Mouse (Mus musculus): ENCODE results near the gene Gm49337.

DNA sequence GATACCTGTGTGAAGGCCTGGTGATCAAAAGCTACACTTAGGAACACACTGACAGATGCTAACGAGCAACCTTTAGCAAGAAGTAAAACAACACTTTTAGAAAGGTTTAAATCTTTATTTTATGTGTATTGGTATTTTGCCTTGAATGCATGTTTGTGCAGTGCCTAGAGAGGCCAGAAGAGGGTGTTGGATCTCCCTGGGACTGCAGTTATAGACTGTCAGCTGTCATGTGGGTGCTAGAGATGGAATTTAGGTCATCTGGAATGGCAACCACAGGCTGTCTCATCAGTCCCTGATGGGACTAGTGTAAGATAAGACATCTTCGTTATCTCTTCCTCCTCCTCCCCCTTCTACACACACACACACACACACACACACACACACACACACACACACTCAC lies 25.2 kb downstream of the Gm49337 start:
- TF ChIP-seq POLR2A (IDR thresholded peaks at IDR 0.05; ENCODE audit: borderline replicate concordance, extremely low read depth, low read depth, low read length) (no peak), CTCF (IDR thresholded peaks at IDR 0.05; ENCODE audit: insufficient read depth, low read length) (no peak)

All from lung, adult 2 months (tissue).